Mouse (Mus musculus) heart, adult 2 months (tissue): ENCODE measurements around the gene Izumo1r.

Experiments
- CTCF ChIP-seq: fragments of 200-600 bp; IDR thresholded peaks from 2 replicates; pipeline ENCODE4 v1.8.1; 2022; ENCODE audit warnings: antibody characterized with exemption, mild to moderate bottlenecking, moderate library complexity
- POLR2A ChIP-seq: fragments of 200-500 bp; IDR thresholded peaks from 2 replicates; pipeline ENCODE4 v1.6.1; 2011; ENCODE audit warnings: mild to moderate bottlenecking, low read depth, low read length, control low read depth; ENCODE audit not compliant: insufficient read depth

- TF ChIP-seq CTCF (no peak), POLR2A (no peak)
Observed at GRCm38 (mm10) chr9:14885954-14886353, 17.8 kb downstream of the Izumo1r start.
